Mouse (Mus musculus) G1E (cell line): ENCODE measurements around the gene Celf2.

Experiments used
- CTCF ChIP-seq: IDR thresholded peaks from 2 replicates; pipeline ENCODE4 v1.5.1; 2012; ENCODE audit warnings: low read depth, low read length, inconsistent platforms, mixed read lengths
- POLR2AphosphoS5 ChIP-seq: IDR thresholded peaks from 2 replicates; pipeline ENCODE4 v1.6.1; 2012; ENCODE audit warnings: low read depth, low read length, inconsistent platforms; ENCODE audit not compliant: insufficient replicate concordance

GRCm38 (mm10) chr2:6677457-6677856 is 831.9 kb downstream of the Celf2 start:
- no peak for TF ChIP-seq CTCF
- TF ChIP-seq POLR2AphosphoS5, result no peak
